Mouse (Mus musculus) fat pad, adult 2 months (tissue): ENCODE results near the gene Egln1.

Experiments
- DNase-seq: peaks from one replicate; pipeline ENCODE4 v3.0.0-alpha.2; 2011; ENCODE audit warnings: low read depth, low spot score; ENCODE audit errors: extremely low read depth

Egln1 gene

GRCm38 (mm10) chr8:124949209-124950068 lies at the start of gene Egln1:
Gene Egln1 (minus strand): TSS chr8:124949324.
- DNase-seq: no peak

DNA sequence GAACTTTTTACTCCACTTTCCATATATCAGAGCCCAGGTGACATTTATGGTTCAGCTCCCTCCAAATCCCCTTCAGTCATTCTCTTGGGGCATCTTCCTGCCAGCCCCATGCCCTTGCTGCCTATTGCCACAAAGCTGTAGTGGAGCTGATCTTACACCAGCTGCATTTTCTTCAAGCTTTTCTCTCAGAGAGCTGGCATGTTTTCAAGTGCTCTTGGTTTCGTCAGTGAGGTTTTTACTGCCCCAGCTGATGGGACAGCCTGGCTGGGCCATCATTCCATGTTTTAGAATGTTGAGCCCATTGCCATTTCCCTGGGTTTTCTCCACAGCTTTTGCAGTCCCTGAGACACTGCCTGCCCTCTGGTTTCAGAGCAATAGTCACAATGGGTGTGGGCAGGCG lies 46.7 kb upstream of the Egln1 start:
- no peak for DNase-seq

DNA sequence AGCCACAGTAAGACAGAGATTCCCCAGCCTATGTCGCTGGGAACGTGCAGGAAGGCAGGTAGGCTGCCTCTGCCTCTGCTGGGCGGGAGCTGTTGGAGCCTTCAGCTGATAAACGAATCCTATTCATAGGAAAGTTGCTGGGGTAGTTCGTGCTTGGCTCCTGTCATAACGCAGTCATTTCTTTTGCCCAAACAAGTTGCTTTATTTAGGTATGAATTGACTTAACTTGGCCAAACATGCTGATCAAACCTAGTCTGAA lies 42.5 kb upstream of the Egln1 start:
- no peak for DNase-seq

DNA sequence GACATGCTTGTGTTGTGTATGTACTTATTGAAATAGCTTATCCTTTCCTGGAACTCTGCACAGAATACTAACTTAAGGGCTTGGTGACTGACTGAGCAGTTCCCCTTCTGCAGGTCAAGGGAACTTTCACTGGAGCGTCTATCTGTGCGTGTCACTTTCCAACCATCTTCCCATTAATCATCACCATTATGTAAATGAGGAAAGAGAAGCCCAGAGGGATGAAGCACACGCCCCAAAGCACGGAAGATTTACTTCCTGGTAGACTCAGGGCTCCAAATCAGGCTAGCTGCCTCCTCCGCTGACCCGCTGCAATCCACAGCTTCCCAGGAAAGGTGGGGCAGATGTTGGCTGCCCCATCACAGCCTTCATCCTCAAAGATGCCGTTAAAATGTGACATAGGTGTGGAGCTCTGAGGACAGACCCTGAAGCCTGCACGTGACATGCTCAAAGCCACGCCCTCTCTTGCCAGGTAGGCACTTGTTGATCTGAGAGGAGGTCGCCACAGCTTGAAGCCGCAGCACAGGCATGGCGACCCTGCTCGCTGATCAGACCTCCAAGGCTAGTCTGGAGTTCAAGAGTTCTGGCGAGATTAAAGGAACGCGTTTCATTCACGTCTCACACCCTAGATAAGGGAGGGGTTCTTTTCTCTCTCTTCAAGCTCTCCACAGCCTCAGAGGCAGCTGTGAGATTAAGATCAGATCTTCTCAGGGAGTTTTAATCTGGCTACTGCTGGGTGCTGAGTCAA lies 42.0 kb upstream of the Egln1 start:
- no peak for DNase-seq

GRCm38 (mm10) chr8:124980828-124981227 lies 31.7 kb upstream of the Egln1 start:
- DNase-seq: no peak

DNA sequence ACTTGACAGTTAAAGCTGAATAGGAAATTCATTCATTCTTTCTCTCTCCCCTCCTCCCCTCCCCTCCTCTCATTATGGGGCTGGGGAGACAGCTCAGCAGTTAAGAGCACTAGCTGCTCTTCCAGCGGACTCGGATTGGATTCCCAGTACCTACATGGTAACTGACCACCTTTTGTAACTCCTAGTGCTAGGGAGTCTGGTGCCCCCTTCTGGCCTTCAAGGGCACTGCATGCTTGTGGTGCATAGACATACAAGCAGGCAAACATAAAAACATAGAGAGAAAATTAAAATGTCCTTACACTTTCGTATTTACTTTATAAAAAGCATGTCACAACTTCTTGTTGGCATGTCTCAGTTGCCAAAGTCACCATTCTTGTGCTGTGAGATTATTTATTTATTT lies 30.9 kb upstream of the Egln1 start:
- no peak for DNase-seq

DNA sequence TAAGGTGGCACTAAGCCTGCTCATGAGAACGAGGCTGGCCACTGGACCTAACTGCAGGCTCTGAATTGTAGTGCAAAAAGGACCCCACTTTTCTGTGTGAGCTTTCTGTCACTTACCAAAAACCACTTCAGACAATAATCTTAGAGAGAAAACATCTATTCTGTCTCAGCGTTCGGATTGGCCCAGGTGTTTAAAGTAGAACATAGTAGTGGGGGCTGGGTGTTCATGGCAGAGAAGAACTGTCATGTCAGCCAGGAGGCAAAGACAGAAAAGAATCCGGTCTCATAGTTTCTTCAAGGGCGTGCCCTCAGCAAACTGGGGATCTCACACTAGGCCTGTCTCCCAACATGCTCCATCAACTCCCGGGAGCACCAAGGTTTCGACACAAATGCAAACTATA lies 28.9 kb upstream of the Egln1 start:
- no peak for DNase-seq

DNA sequence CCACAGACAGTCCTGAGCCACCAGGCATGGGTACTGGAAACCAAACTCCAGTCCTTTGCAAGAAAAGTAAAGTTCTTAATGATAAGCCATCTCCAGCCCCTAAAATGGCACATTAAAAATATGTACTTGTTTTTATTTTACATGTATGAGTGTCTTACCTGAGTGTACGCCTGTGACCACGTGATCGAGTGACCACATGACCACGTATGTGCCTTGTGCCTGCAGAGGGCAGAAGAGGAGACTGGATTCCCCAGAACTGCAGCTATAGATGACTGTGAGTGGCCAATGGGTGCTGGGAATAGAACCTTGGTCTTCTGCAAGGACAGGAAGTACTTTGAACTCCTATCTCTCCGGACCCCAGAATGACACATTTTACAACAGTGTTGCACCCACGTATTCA lies 27.1 kb upstream of the Egln1 start:
- no peak for DNase-seq

DNA sequence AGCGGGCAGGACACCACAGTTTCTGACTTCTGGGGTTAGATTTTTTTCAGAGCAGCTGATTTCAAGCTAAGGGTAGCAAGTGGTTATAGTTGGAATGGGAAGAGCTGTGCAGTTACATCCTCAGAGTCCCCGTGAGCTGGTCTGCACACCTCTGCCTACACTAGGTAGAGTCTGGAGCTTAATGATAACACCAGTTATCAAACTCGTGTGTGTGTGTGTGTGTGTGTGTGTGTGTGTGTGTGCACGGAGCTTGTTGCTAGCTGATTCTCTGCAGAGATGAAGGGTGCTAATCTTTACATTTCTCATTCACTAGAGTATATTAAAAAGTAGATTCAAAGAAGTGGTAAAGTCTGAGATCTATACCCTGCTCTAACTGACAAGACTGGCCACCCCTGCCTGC lies 25.1 kb upstream of the Egln1 start:
- DNase-seq: no peak

- no peak for DNase-seq
Measured at GRCm38 (mm10) chr8:124973221-124973620, 24.1 kb upstream of the Egln1 start.

GRCm38 (mm10) chr8:124970312-124970933 lies 21.3 kb upstream of the Egln1 start:
- DNase-seq: no peak

GRCm38 (mm10) chr8:124964966-124965365 lies 15.8 kb upstream of the Egln1 start:
- no peak for DNase-seq

- no peak for DNase-seq
Measured at GRCm38 (mm10) chr8:124963246-124963645, 14.1 kb upstream of the Egln1 start.

DNA sequence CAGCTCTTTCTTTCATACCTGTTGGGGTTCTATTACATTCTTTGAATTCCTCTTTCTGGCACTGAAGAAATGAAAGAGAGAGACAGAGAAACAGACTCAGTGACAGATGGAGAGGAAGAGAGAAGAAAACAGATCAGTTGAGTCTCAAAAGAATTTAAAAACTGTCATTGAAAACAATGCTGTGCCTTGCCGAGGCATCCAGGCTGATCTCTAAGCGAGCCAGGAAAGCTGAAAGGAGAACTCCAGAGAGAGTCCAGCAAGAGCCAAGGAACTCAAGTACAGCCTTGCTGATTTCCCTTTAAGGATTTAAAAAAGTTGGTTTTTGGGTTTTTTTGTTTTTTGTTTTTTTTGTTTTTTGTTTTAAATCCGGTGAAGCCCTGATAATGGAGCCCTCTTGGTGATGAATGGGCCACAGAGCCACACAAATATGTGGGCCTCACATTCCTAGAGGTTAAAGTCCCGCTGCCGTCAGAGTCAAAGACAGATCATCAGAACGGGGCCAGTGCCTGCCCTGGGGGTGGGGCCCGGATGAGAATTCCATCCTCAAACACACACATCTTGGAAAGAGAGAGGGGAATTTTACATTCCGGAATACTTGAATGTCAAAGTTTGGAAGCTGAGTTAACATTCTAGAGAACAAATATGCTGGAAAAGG lies 11.2 kb upstream of the Egln1 start:
- DNase-seq: no peak

GRCm38 (mm10) chr8:124959462-124960225 lies 10.5 kb upstream of the Egln1 start:
- no peak for DNase-seq

- DNase-seq: no peak
Measured at GRCm38 (mm10) chr8:124954572-124955082, 5.5 kb upstream of the Egln1 start.

- no peak for DNase-seq
Measured at GRCm38 (mm10) chr8:124953188-124953587, 4.1 kb upstream of the Egln1 start.

DNA sequence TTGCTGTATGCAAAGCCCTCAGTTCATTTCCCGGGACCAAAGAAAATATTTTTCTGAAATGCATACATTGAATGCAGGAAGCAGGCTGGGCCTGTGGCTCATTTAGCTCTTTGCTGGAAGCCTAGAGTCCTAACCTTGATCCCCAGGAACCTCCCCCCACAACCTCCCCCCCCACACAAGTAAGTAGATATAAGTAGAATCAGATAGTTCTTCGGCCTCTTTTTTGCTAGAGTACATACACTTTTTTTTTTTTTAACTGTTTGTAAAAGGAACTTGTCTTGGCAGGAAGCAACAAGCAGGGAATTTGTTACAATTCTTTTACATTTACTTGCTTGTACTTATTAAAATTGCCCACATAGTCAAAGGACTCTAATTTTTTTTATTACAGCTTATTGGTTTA lies 1.7 kb upstream of the Egln1 start:
- no peak for DNase-seq

GRCm38 (mm10) chr8:124950069-124950456 lies 939 bp upstream of the Egln1 start:
- DNase-seq: no peak

DNA sequence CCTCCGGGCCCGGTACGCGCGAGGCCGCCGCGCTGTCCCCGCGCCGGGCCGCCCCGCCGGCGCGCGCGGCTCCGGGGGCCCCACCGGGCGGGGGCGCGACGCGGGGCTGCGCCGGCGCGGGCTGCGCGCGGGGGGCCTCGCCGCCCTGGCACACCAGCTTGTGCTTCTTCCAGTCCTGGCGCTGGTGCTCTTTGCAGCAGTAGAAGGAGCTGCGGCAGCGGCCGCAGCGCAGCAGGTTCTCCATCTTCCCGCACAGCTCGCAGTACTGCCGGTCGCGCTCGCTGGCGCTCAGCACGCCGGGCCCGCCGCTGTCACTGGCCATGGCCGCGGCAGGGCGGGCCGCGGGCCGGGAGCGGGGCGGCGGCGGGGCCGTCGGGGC lies 402 bp downstream of the Egln1 start:
- no peak for DNase-seq
